Mouse (Mus musculus) heart, embryonic 10.5 days (tissue): ENCODE results near the gene Gm3238. TPM values are rescaled to one million over a fixed set of nuclear protein-coding genes. Genes with fewer than 3 reads are reported as not detected.

Experiments
- DNase-seq: peaks from one replicate; pipeline ENCODE4 v3.0.0-alpha.2; 2017; ENCODE audit warnings: low spot score
- H3K27ac ChIP-seq: fragments of 300-500 bp; sonication (generic); 2 replicates; pipeline ENCODE4 v1.5.1; 2016; ENCODE audit warnings: mild to moderate bottlenecking
- H3K27me3 ChIP-seq: fragments of 300-500 bp; sonication (generic); 2 replicates; pipeline ENCODE4 v1.6.1; 2016; ENCODE audit warnings: mild to moderate bottlenecking; ENCODE audit not compliant: poor library complexity, insufficient read depth, severe bottlenecking
- H3K36me3 ChIP-seq: fragments of 300-500 bp; sonication (generic); 2 replicates; pipeline ENCODE4 v1.6.1; 2016; ENCODE audit warnings: mild to moderate bottlenecking, moderate library complexity
- H3K4me1 ChIP-seq: fragments of 300-500 bp; sonication (generic); 2 replicates; pipeline ENCODE4 v1.6.1; 2016; ENCODE audit warnings: mild to moderate bottlenecking
- H3K4me3 ChIP-seq: fragments of 300-500 bp; sonication (generic); 2 replicates; pipeline ENCODE4 v1.5.1; 2016; ENCODE audit warnings: mild to moderate bottlenecking, moderate library complexity
- H3K9me3 ChIP-seq: fragments of 300-500 bp; sonication (generic); 2 replicates; pipeline ENCODE4 v1.6.1; 2016; ENCODE audit warnings: mild to moderate bottlenecking, moderate library complexity
- WGBS: fragments of 180-500 bp; shearing (Covaris S2); methylation state at CpG from one replicate; pipeline ENCODE4 v1.1.7; 2016; 5-methylcytosine and 5-hydroxymethylcytosine counted together
- polyA plus RNA-seq: library from polyadenylated mRNA; unstranded; fragments of >200 nt; fragmentation: Nextera tagmentation; extraction: Ambion mirVana; gene quantifications from 2 replicates; pipeline ENCODE4 v1.2.1, GENCODE M21; 2016

Gene Gm3238
- polyA plus RNA-seq, 1 experiment from 2014 or later: not detected

GRCm38 (mm10) chr10:77729241-77729640 is 41.9 kb downstream of the Gm3238 start:
- H3K4me3 ChIP-seq: no peak overlapping the region
- no peak for DNase-seq
- H3K27me3 ChIP-seq: no peaks in the 10 kb centered on the region; the same call in 1 of the 2 replicates
- no peak overlapping the region for H3K27ac ChIP-seq
- no peaks in the 10 kb centered on the region for H3K4me1 ChIP-seq
- WGBS: 56% methylated on average over 4 of the region's 4 CpGs
- no peaks in the 10 kb centered on the region for H3K9me3 ChIP-seq
- H3K36me3 ChIP-seq: no peaks in the 10 kb centered on the region

- WGBS: 58% methylated on average over 4 of the region's 4 CpGs
- H3K36me3 ChIP-seq: no peaks in the 10 kb centered on the region
- no peaks in the 10 kb centered on the region; the same call in 1 of the 2 replicates for H3K27me3 ChIP-seq
- no peak overlapping the region for H3K27ac ChIP-seq
- no peaks in the 10 kb centered on the region for H3K4me1 ChIP-seq
- H3K9me3 ChIP-seq: no peaks in the 10 kb centered on the region
- DNase-seq: no peak
- no peak overlapping the region for H3K4me3 ChIP-seq
These were observed 42.8 kb downstream of the Gm3238 start for GRCm38 (mm10) chr10:77728280-77728679.

- Histone ChIP-seq H3K9me3 (no peaks in the 10 kb centered on the region), H3K27me3 (no peaks in the 10 kb centered on the region; the same call in 1 of the 2 replicates), H3K4me1 (no peaks in the 10 kb centered on the region), H3K4me3 (no peak within 1 kb of the TSS), H3K27ac (no peak within 1 kb of the TSS), H3K36me3 (no peaks in the 10 kb centered on the region)
- no peak for DNase-seq
- WGBS: 28% methylated on average over 3 of the region's 3 CpGs
These were observed 44.9 kb downstream of the Gm3238 start, which contains the start of gene Gm10100 for GRCm38 (mm10) chr10:77726186-77726585. TSS of gene Gm10100 (plus strand) at chr10:77726486.

- H3K27ac ChIP-seq: no peak overlapping the region
- H3K9me3 ChIP-seq: 0 out of 2 replicates have a peak, but pooled peaks cover 4% of the 10 kb centered on the region
- no peaks in the 10 kb centered on the region for H3K4me1 ChIP-seq
- WGBS: 74% methylated on average over 8 of the region's 8 CpGs
- no peak for DNase-seq
- H3K4me3 ChIP-seq: no peak overlapping the region
- H3K36me3 ChIP-seq: no peaks in the 10 kb centered on the region
- no peaks in the 10 kb centered on the region; the same call in 1 of the 2 replicates for H3K27me3 ChIP-seq
These were observed 46.3 kb downstream of the Gm3238 start for GRCm38 (mm10) chr10:77724855-77725254.

Other genes with a start within 250 kb of the Gm3238 start
- gene Itgb2, start 241.1 kb downstream of the Gm3238 start, polyA plus RNA-seq: 2.4 and 3.6 TPM in 2 replicates
- gene Pttg1ip, start 189.6 kb downstream of the Gm3238 start, polyA plus RNA-seq: 94.9 and 97.0 TPM in 2 replicates
- 235 and 306 TPM in 2 replicates for gene Sumo3, start 165.2 kb downstream of the Gm3238 start, polyA plus RNA-seq
- gene Gm49325, start 165.1 kb downstream of the Gm3238 start, polyA plus RNA-seq: 2.1 and 2.7 TPM in 2 replicates
- gene Ube2g2, start 149.1 kb downstream of the Gm3238 start, polyA plus RNA-seq: 83.1 and 92.1 TPM in 2 replicates
- 0.14 and 0.38 TPM in 2 replicates for gene Tspear, start 84.8 kb downstream of the Gm3238 start, polyA plus RNA-seq
- not detected in 2 replicates for gene Gm19402, start 80.6 kb downstream of the Gm3238 start, polyA plus RNA-seq
- not detected in 2 replicates for gene Gm9508, start 74.1 kb downstream of the Gm3238 start, polyA plus RNA-seq
- gene Gm10272, start 64.7 kb downstream of the Gm3238 start, polyA plus RNA-seq: not detected in 2 replicates
- not detected in 2 replicates for gene Gm10024, start 59.9 kb downstream of the Gm3238 start, polyA plus RNA-seq
- gene Gm10142, start 55.5 kb downstream of the Gm3238 start, polyA plus RNA-seq: not detected in 2 replicates
- gene Krtap12-1, start 50.7 kb downstream of the Gm3238 start, polyA plus RNA-seq: not detected in 2 replicates
- not detected in 2 replicates for gene Gm10100, start 44.8 kb downstream of the Gm3238 start, polyA plus RNA-seq
- gene Gm18596, start 28.7 kb downstream of the Gm3238 start, polyA plus RNA-seq: not detected in 2 replicates
- gene Gm9736, start 20.0 kb downstream of the Gm3238 start, polyA plus RNA-seq: not detected in 2 replicates
- not detected in 2 replicates for gene Gm3233, start 11.6 kb downstream of the Gm3238 start, polyA plus RNA-seq
- gene Gm7138, start 5.6 kb upstream of the Gm3238 start, polyA plus RNA-seq: not detected in 2 replicates
- gene Gm3250, start 11.2 kb upstream of the Gm3238 start, polyA plus RNA-seq: not detected in 2 replicates
- gene Gm7137, start 16.9 kb upstream of the Gm3238 start, polyA plus RNA-seq: not detected in 2 replicates
- gene Gm9639, start 23.8 kb upstream of the Gm3238 start, polyA plus RNA-seq: not detected in 2 replicates
- gene Gm19668, start 27.8 kb upstream of the Gm3238 start, polyA plus RNA-seq: not detected in 2 replicates
- gene Gm9507, start 40.5 kb upstream of the Gm3238 start, polyA plus RNA-seq: not detected in 2 replicates
- gene Gm2696, start 43.4 kb upstream of the Gm3238 start, polyA plus RNA-seq: not detected in 2 replicates
- gene Krtap10-4, start 55.8 kb upstream of the Gm3238 start, polyA plus RNA-seq: not detected in 2 replicates
- not detected in 2 replicates for gene Krtap10-10, start 64.6 kb upstream of the Gm3238 start, polyA plus RNA-seq
- not detected in 2 replicates for gene Gm36176, start 75.5 kb upstream of the Gm3238 start, polyA plus RNA-seq
- gene Gm10318, start 81.5 kb upstream of the Gm3238 start, polyA plus RNA-seq: not detected in 2 replicates
- gene Gm3285, start 90.7 kb upstream of the Gm3238 start, polyA plus RNA-seq: not detected in 2 replicates
- 2.7 and 4.9 TPM in 2 replicates for gene Lrrc3, start 131.2 kb upstream of the Gm3238 start, polyA plus RNA-seq
- gene Trpm2, start 199.2 kb upstream of the Gm3238 start, polyA plus RNA-seq: 0.43 TPM in 2 replicates
- gene 1810043G02Rik, start 207.2 kb upstream of the Gm3238 start, polyA plus RNA-seq: 16.9 and 23.1 TPM in 2 replicates
- 264 and 274 TPM in 2 replicates for gene Pfkl, start 238.8 kb upstream of the Gm3238 start, polyA plus RNA-seq